ENCODE assay signal across 21 mouse cellular contexts in genomic region chr7:137056126-137056525, GRCm38 (mm10).
DNase-seq lines count a peak whose midpoint lies in the region; ATAC-seq and TF ChIP-seq lines count a peak whose summit lies in the region.
"Had no signal": no experiment of that assay in that cellular context is flagged by ENCODE, and none has a peak within 500 bp of the region (broad histone marks: within the 10 kb centered on the region; RNA-seq: fewer than 3 reads in every experiment).

No protein-coding gene starts in this region.

- H3K9me3 ChIP-seq in kidney, postnatal 0 days (replicated peaks; ENCODE audit: low read length): no peaks in the 10 kb centered on the region
- no peaks in the 10 kb centered on the region; the same call in 1 of the 2 replicates for H3K9me3 ChIP-seq in stomach, postnatal 0 days (ENCODE audit: control insufficient read depth, low read length)
- H3K9me3 ChIP-seq in liver, postnatal 0 days (ENCODE audit: low read length): no peaks in the 10 kb centered on the region
- H3K9me3 ChIP-seq: embryonic facial prominence, embryonic 10.5 days; heart, embryonic 15.5 days; hindbrain, embryonic 13.5 days had no signal

- no peak overlapping the region for H3K27ac ChIP-seq in kidney, postnatal 0 days
- no peak overlapping the region for H3K27ac ChIP-seq in stomach, postnatal 0 days (replicated peaks)
- no peak overlapping the region for H3K27ac ChIP-seq in liver, postnatal 0 days (ENCODE audit: low read depth)
- H3K27ac ChIP-seq: embryonic facial prominence, embryonic 10.5 days; forebrain, embryonic 13.5 days; heart, embryonic 15.5 days; hindbrain, embryonic 13.5 days; hindbrain, postnatal 0 days had no signal

- no peaks in the 10 kb centered on the region for H3K36me3 ChIP-seq in kidney, postnatal 0 days (ENCODE audit: insufficient read depth, low read length)
- H3K36me3 ChIP-seq in stomach, postnatal 0 days (ENCODE audit: control insufficient read depth, insufficient read depth, low read length): no peaks in the 10 kb centered on the region
- no peaks in the 10 kb centered on the region for H3K36me3 ChIP-seq in liver, postnatal 0 days (replicated peaks; ENCODE audit: insufficient read depth, low read length)
- H3K36me3 ChIP-seq: embryonic facial prominence, embryonic 10.5 days; heart, embryonic 15.5 days; hindbrain, embryonic 13.5 days had no signal

- ATAC-seq in kidney, postnatal 0 days (replicated peaks; ENCODE audit: low FRiP score, low read depth): no peak
- no peak for ATAC-seq in stomach, postnatal 0 days (ENCODE audit: low FRiP score, low TSS enrichment)
- no peak for ATAC-seq in liver, postnatal 0 days
- ATAC-seq: forebrain, embryonic 13.5 days; forebrain, postnatal 0 days; hindbrain, postnatal 0 days had no signal

- H3K9ac ChIP-seq in kidney, postnatal 0 days (ENCODE audit: low read depth, low read length): no peak overlapping the region
- no peak overlapping the region for H3K9ac ChIP-seq in stomach, postnatal 0 days (ENCODE audit: low read length)
- H3K9ac ChIP-seq in liver, postnatal 0 days (replicated peaks): no peak overlapping the region
- H3K9ac ChIP-seq: forebrain, embryonic 13.5 days; forebrain, postnatal 0 days; heart, embryonic 15.5 days; hindbrain, embryonic 13.5 days had no signal

- TF ChIP-seq CTCF in kidney, postnatal 0 days (IDR thresholded peaks at IDR 0.05; ENCODE audit: low read depth): peak; percentile 28; the same call in 1 of the 2 replicates
- peak; percentile 3; the same call in 1 of the 2 replicates for TF ChIP-seq CTCF in stomach, postnatal 0 days (IDR thresholded peaks at IDR 0.05; ENCODE audit: low read depth)
- TF ChIP-seq CTCF in liver, postnatal 0 days (IDR thresholded peaks at IDR 0.05; ENCODE audit: low read depth): no peak

- no peak overlapping the region for H3K4me3 ChIP-seq in kidney, postnatal 0 days (replicated peaks; ENCODE audit: low read depth, low read length)
- H3K4me3 ChIP-seq in stomach, postnatal 0 days (ENCODE audit: low read depth, low read length): no peak overlapping the region
- no peak overlapping the region for H3K4me3 ChIP-seq in liver, postnatal 0 days (ENCODE audit: low read depth, low read length)
- H3K4me3 ChIP-seq: embryonic facial prominence, embryonic 10.5 days; forebrain, embryonic 13.5 days; heart, embryonic 15.5 days; hindbrain, embryonic 13.5 days had no signal

- H3K27me3 ChIP-seq in kidney, postnatal 0 days (ENCODE audit: insufficient read depth, low read length): no peaks in the 10 kb centered on the region
- no peaks in the 10 kb centered on the region for H3K27me3 ChIP-seq in stomach, postnatal 0 days (ENCODE audit: control insufficient read depth, insufficient read depth, low read length)
- H3K27me3 ChIP-seq in liver, postnatal 0 days (ENCODE audit: insufficient read depth, low read length): no peaks in the 10 kb centered on the region
- H3K27me3 ChIP-seq: CH12.LX; heart, embryonic 15.5 days; hindbrain, embryonic 13.5 days had no signal

- TF ChIP-seq EP300 in stomach, postnatal 0 days (optimal IDR thresholded peaks at IDR 0.05): no peak
- TF ChIP-seq EP300 in liver, postnatal 0 days (IDR thresholded peaks at IDR 0.05; ENCODE audit: low read depth): no peak

- no peak overlapping the region for H3K4me2 ChIP-seq in kidney, postnatal 0 days (ENCODE audit: low read length)
- H3K4me2 ChIP-seq in stomach, postnatal 0 days (replicated peaks; ENCODE audit: low read depth): no peak overlapping the region
- H3K4me2 ChIP-seq in liver, postnatal 0 days (ENCODE audit: low read depth, low read length): no peak overlapping the region
- H3K4me2 ChIP-seq: forebrain, embryonic 13.5 days; heart, embryonic 11.5 days; heart, embryonic 15.5 days; hindbrain, embryonic 13.5 days had no signal

- peak; percentile 32 for DNase-seq in embryo, embryonic 10 days (ENCODE audit: low spot score)
- DNase-seq in embryo, embryonic 11 days: no peak
- DNase-seq in kidney, postnatal 0 days (ENCODE audit: low spot score): no peak
- DNase-seq in kidney, adult 9 months: no peak
- peak; percentile 59 for DNase-seq in R1 (ENCODE audit: low read depth, low spot score)
- DNase-seq in stomach, postnatal 0 days (ENCODE audit: low spot score): no peak
- DNase-seq in liver, postnatal 0 days: no peak
- DNase-seq: adrenal gland, adult 2 months; adrenal gland, postnatal 25 days; cerebellum, adult 2 months; cerebellum, postnatal 10 days; forebrain, postnatal 0 days; gastrocnemius, postnatal 14 days; heart, postnatal 14 days had no signal

- WGBS in kidney, postnatal 0 days: 44% methylated on average over 5 of the region's 5 CpGs
- WGBS in stomach, postnatal 0 days: 51% methylated on average over 5 of the region's 5 CpGs
- 56% methylated on average over 5 of the region's 5 CpGs for WGBS in liver, postnatal 0 days (ENCODE audit: insufficient replicate concordance)

- no peaks in the 10 kb centered on the region for H3K4me1 ChIP-seq in kidney, postnatal 0 days (replicated peaks; ENCODE audit: insufficient read depth, low read length)
- no peaks in the 10 kb centered on the region for H3K4me1 ChIP-seq in stomach, postnatal 0 days (replicated peaks; ENCODE audit: control insufficient read depth, insufficient read depth)
- H3K4me1 ChIP-seq in liver, postnatal 0 days (ENCODE audit: insufficient read depth): no peaks in the 10 kb centered on the region
- H3K4me1 ChIP-seq: forebrain, embryonic 13.5 days; hindbrain, embryonic 13.5 days had no signal

Comparison
In these comparisons a context has a peak if more than half of its experiments do, and no peak if none do; other contexts are left out.
1. DNase-seq: peak in embryo, embryonic 10 days (single experiment) and R1 (single experiment); none in embryo, embryonic 11 days (single experiment), kidney, postnatal 0 days (single experiment), kidney, adult 9 months (single experiment), stomach, postnatal 0 days (single experiment) and liver, postnatal 0 days (single experiment).